Mouse (Mus musculus) testis, postnatal 14 days (tissue): ENCODE results near the gene Olfr101.

Experiments
- DNase-seq: peaks from one replicate; pipeline ENCODE4 v3.0.0; 2021; ENCODE audit warnings: low spot score

Olfr101 gene

DNA sequence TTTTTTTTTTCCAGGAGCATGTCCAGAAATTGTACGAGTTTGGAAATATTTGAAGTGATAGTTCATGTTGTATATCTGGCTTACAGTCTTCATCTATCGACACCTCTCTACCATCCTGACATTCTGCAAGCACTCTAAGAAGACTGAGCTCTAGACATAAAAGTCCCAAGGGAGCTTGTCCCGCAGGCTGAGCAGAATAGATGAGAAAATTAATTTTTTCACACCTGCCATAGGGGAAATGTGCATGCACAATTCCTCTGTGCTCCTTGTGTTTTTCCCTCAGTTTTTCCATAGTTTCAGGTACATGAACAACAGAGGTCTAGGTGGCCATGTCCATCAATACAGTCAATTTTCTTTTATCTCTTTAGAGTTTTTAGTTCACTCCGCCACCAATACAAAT, at the start of gene Olfr101:
Olfr101 (minus strand) TSS at position 101 of the 400 bp plus-strand sequence.
- DNase-seq: no peak

DNA sequence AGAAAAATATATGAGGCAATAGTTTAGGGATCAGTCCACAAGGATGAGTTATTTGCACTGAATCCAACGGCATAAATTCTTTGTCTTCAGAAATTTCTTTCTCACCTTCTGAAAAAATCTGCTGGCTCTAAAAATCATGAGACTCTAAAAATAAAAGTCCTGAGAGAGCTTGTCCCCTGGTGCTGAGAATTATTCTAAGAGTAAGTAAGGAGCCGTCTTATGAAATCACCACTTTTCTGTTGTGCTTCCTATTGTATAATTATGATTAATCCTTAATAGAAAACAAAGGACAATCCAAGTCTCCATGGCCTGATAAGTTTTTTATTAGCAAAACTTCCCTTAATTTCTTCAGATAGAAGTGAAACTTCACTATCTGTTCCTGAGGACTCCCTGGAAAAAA, 35.5 kb upstream of the Olfr101 start, which contains the start of gene Olfr103:
Olfr103 (minus strand) TSS at position 101 of the 400 bp plus-strand sequence.
- DNase-seq: no peak

DNA sequence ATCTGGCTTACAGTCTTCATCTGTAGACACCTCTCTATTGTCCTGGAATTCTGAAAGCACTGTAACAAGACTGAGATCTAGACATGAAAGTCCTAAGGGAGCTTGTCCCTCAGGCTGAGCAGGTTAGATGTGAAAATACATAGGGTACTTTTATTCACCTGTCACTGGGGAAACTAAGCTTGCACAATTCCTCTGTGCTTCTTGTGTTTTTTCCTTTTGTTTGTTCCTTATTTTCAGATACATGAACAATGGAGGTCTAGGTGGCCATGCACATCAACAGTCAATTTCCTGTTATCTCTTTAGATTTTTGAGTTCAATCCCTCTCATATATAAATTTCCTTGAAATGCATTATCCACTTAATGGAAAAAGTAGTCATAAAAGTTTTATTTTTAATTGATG, 12.8 kb upstream of the Olfr101 start, which contains the start of gene Olfr102:
Olfr102 (minus strand) TSS at position 101 of the 400 bp plus-strand sequence.
- DNase-seq: no peak

DNA sequence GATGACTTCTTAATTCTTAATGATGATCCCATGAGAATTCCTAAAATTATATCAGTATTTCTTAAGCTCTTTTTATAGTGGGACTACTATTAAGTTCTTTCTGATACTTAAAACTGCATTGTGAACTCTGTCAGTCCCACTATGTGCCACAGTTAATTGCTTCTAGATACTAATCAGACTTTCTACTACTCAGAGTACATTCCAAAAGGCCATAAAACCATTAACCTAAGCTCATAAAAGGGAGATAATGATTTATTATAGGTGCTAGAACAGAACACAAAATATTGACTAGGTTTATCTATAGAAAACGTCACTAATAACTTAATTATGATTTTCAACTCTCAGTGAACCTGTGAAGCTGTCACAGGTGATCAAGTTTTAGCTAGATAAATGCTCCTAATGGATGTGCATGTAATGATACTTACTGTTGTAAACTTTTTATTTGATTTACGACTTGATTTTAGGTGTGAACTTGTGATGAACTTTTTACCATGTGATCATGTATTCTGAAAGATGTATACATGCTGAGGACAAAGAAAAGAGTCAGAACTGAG, 6.1 kb upstream of the Olfr101 start:
- no peak for DNase-seq

DNA sequence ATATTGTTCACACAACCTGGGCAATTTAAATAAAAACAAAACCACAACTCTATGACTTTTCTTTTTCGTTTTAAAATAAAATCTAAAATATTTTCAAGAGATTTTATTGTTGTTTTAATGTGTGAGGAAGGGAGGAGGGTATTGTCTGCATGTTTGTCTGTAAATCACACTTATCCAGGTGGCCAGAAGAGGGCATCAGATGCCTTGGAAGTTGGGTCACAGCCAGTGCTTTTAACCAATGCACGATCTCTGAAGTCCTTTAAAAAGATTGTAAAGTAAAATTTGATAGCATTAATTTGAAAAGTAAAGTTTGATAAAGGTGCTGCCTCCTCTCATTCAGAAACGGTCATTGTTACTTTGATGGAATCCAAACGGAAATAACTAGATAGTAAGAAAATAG, 4.4 kb upstream of the Olfr101 start:
- DNase-seq: no peak

GRCm38 (mm10) chr17:37283360-37283759, 20.8 kb downstream of the Olfr101 start, which contains the start of gene Olfr99:
Gene Olfr99, minus strand, starts transcription at chr17:37283460.
- DNase-seq: no peak

GRCm38 (mm10) chr17:37280331-37280730, 23.8 kb downstream of the Olfr101 start:
- no peak for DNase-seq

DNA sequence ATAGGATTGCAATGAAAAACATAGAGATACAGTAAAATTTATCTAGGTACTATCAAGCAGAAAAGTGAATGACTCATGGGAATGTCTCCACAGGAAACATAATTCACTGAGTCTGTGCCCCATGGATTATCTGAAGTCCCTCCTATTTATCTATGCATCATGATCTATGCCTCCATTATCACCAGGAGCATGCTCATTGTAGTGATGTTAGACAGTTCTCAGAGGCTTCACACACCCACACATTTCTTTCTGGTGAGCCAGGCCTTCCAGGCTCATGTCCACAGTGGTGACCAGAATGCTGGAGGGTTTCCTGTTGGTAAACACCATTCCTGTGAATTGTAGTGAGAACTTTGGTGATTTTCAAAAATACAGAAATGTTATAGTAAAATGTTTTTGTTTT, 27.5 kb downstream of the Olfr101 start:
- DNase-seq: no peak

GRCm38 (mm10) chr17:37275626-37276248, 28.4 kb downstream of the Olfr101 start:
- DNase-seq: no peak

GRCm38 (mm10) chr17:37270702-37271092, 33.4 kb downstream of the Olfr101 start:
- peak; percentile 7 for DNase-seq

DNA sequence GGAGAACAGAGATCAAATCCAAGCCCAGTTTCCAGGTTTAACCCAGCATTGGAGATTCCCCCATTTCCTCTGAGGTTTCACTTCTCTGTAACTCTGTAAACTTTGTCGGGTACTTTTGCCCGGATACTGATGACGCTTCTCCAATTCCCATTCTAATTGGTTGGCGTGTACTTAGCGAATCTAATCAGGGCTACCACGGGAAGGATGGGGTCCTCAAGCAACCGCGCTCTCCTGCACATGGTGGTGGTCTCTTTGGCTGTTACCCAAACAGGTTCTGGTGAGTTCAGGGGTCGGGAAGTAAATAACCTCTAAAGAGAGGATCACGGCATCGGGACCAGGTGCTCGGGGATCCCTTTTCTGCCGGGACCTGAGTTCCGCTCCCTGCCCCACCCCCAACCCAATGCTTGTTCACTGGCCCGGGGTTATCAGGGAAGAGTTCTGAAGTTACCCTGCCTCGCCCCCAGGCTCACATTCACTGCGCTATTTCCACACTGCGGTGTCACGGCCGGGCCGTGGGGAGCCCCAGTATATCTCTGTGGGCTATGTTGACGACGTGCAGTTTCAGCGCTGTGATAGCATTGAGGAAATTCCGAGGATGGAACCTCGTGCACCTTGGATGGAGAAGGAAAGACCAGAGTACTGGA, 33.9 kb downstream of the Olfr101 start, which contains the start of gene H2-M3:
H2-M3 (plus strand) TSS at position 163 of the 644 bp plus-strand sequence.
- DNase-seq: peak; percentile 79

- no peak for DNase-seq
Measured at GRCm38 (mm10) chr17:37263626-37264025, 40.5 kb downstream of the Olfr101 start, which contains the start of gene Olfr98. Gene Olfr98, minus strand, starts transcription at chr17:37263749.

DNA sequence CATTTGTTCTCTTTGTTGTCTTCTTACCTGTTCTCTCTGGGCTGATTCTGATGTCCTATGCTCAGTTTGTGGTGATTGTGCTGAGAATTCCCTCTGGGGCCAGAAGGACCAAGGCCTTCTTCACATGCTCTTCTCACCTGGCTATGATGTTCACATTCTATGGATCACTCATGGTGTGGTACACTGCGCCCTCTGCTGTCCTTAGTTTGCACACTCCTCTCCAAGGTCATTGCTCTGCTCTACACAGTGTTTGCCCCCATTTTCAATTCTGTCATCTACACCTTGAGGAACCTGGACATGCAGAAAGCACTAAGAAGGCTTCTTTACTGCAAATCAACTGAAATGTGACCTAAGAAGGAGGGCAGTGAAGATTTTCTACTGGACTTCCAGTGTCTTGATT, 53.6 kb downstream of the Olfr101 start:
- no peak for DNase-seq

DNA sequence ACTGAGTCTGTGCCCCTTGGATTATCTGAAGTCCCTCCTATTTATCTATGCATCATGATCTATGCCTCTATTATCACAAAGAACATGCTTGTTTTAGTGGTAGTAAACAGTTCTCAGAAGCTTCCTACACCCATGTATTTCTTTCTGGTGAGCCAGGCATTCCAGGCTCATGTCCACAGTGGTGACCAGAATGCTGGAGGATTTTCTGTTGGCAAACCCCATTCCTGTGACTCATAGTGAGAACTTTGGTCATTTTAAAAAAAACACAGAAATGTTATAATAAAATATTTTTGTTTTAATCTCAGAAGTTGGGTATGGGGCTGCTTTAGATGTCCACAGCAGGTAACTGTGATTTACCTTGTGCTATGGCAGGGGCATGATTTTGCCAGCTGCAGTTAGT, 54.7 kb downstream of the Olfr101 start:
- DNase-seq: no peak
